Mouse (Mus musculus) frontal cortex, adult (tissue): ENCODE measurements at regions not wholly inside any gene's neighbourhood (a gene's known extent, or its start where the extent isn't known, plus 50 kb on each side); places are given as distances from the start of the nearest gene placed in this dataset.

Experiments used
- ATAC-seq: cut with Nextera tagmentation; 2 replicates; pipeline ENCODE4 v1.9.2; 2017; ENCODE audit warnings: mild to moderate bottlenecking, moderate library complexity, mixed read lengths; ENCODE audit not compliant: low TSS enrichment

DNA sequence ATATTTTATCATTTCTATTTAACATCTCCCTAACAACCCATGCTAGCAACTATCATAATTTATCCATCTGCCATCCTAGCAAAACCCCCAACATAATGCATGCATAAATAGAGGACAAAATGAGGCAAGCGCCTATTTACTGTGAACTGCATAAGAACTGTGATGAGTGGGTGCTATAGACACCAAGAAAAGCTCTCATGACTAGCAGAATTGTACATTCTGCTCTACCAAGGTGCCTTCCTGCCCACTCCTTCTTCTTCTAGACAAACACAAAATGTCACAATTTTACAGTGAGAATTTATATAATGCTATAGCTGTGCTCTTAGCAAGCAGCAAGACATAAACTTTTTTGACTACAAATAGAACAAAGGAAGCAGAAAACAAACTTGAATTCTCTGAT is 305.9 kb downstream of the Brinp1 start:
- peak; percentile 99 for ATAC-seq

DNA sequence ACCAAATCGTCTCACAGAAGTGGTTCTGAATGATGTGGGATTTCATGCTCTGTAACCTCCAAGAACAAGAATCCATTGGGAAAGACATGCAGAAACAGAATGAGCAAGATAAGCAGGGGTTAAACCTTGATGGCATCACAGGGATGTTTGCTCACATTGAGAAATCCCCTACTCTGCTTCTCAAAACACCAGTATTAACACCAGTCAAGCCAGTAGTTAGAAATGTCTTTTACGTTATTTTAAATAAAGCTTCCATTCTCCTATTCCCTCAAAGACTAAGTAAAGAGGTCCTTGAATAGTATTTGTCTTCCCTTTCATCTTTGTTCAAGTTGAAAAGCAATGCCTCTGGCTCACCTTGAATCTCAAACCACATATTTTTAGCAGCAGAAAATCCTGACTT is 320.9 kb downstream of the Brinp1 start:
- ATAC-seq: no peak

DNA sequence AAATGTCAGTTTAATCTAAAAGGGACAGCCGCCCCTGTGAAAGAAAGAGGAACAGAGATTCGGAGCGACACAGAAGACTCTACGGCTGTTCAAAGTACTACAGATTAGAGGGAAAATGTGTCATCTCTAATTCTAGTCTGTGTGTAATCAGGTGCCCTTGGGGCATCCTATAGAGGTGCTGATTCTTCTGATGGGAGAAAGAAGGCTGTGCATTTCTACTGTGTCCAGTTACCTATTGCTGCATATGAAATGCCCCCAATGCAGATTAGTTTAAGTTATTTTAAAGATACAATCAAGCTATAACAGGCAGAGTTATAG is 330.2 kb downstream of the Brinp1 start:
- no peak for ATAC-seq

DNA sequence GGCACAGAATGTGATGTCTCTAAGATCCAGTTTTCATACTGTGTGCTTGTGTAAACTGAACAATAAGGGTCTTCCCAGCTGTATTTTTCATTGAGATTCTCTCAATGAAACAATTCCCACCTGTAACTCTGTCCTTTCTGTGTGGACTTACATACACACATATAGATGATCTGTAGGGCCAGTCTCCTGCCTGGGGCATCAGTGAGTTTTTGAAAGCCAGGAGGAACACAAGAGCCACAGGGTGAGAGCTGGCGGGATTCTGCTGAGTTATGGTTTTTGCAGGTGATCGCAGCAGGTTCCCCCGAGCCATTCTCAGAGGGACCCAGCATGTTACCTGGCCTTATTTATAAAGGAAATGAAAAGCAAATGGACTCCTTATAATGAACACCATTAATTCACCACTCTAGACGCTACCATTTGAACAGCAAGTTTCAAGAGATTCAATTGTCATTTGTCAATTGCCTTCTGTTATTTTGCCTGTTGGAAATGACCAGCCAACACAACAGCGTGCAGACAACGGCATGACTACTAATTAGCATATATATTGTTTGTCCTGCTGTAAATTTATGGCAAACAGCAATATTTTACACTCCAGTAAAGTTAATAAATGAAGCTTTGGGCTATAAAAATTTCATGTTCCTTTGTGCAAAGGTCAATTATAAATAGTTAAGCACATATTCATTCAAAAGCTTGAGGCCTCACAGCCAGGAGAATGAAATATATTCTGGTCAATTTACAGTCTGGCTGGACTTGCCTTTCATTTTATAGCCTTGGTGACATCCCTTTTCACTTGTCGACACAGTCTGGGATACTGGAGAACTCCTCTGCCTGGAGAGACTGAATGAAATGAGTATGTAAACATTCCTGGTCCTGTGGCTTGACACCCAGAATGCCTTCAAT is 330.8 kb downstream of the Brinp1 start:
- ATAC-seq: no peak

DNA sequence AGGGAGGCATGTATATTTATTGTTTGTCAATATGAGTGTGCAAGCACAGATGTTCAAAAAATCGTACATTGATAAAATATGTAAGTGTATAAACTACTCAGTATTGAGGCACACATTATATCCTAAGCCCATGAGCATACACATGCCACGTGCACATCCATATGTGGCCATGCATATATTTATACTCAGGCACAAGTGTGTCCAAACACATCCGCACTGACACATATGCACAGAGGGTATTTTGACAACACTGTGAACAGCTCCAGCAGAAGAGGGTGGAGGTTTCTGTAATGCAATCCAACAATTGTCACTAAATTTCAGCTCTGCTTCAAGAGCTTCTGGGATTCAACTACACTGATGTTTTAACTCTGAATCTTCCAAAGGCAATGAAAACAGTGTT is 333.6 kb downstream of the Brinp1 start:
- peak; percentile 76 for ATAC-seq

DNA sequence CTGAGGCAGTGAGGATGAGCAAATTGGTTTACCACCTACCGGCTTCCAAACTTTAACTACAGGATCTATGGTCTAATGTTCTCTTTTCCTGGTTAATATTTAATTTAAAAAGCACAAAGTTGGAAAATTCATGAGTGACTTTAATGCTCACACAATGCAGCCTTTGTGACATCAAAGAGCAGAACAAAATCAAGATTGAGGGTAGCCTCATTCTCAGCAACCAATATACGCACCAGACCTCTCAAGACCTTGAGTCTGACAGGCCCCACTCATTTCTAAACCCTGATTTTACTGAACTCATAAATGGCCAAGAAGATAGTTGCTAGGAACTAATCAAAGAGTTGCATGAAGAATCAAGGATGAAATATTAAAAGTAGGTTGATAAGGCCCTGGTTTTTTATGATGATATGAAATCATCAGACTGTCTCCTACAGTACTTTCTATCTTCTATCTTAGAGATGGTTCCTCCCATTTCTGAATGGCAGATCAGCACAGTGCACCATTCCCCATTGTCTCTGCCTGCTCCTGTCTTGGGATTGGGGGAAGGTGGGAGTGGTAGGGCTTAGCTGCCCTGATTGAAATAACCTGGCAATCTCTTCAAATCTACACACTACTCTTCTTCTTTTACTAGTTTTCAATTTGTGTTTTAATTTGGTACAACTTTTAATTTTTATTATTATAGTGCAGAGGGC is 338.3 kb downstream of the Brinp1 start:
- ATAC-seq: no peak

DNA sequence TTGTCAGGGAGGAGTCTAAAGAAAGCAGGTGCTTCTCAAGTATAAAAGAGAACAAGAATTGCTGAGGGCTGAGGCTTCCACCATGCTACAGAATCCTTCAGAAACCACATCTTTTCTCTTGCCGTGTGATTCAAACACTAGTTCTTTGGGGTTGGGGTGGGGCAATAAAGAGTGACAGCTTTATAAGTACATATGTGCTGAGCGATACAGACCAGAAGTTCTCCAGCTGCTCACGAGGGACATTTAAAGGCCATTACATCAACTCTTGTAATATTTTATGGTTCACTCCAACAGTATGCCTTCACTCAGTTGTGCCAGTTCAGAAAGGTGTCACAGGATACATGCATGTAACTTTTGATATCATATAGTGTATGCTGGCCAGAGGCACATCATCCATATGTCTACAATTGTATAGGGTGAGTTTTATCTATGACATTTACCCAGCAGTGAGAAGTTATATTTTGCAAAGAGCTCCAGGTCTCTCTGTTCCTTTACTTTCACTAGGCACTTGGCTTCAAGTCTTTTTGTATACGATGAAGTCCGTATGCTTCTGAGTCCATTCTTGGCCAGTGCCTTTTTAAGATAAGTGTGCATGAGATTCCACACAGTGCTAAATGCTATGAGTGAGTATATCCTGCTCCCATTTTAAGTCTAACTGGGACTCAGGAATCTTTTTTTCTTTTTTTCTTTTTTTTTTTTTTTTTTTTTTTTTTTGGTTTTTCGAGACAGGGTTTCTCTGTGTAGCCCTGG is 341.8 kb downstream of the Brinp1 start:
- no peak for ATAC-seq

DNA sequence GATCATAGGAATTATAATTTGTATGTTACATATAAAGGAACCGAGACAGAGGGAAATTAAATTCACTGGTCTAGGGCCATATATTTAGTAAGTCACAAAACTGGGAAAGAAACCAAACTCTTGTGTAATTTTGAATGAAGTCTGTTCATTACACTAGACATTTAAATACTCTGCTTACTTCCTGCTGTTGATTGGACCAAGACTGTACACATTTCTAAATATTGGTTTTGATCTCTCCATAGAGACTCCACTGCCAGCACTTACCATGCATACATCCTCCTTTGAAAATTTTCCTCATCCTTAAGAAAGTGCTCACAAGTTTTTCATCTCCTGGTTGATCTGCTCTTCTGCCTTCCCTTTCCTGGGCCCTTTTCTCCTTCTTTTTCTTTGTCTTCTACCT is 358.9 kb downstream of the Brinp1 start:
- ATAC-seq: peak; percentile 38; the same call in 1 of the 2 replicates

DNA sequence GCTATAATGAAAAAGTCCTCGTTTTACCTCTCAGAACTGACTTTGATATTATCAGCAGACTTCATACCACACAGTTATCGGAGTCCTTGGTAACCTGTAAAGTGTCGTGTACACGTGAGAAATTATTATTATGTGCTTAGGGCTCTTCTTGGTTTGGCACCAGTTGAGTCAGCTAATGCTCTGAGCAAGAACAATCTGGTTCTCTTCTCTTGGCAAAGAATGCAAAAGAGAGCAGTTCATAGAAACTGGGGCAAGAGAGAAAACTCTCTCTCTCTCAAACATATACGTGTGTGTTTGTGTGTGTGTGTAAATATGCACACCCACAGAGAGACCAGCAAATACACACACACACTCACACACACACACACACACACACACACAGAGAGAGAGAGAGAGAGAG is 378.8 kb downstream of the Brinp1 start:
- ATAC-seq: peak; percentile 79

DNA sequence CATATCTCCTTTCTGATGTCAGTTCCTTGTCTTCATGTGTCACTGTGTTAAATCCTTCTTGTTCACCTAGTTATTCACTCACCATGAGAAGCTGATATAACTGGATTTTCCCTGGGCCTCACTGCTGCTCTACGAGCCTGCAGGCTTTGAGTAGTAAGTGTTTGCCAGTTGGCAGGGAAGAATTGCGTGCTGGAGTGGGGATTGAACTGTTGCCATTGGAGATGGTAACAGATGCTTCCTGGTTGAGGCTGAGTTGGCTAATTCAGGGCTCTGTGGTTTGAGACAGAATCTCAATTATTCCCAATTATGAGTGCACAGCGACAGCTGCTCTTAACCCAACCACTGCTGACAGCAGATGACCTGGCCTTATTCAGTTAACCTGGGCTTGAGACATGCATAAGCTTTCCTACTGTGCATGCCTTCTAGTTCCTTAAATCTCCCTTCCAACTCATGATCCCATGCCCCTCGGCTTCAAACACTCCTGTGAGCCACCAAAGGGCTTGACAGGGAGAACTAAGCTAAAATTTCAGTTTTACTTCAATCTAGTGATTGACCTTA is 379.5 kb downstream of the Brinp1 start:
- ATAC-seq: peak; percentile 72

DNA sequence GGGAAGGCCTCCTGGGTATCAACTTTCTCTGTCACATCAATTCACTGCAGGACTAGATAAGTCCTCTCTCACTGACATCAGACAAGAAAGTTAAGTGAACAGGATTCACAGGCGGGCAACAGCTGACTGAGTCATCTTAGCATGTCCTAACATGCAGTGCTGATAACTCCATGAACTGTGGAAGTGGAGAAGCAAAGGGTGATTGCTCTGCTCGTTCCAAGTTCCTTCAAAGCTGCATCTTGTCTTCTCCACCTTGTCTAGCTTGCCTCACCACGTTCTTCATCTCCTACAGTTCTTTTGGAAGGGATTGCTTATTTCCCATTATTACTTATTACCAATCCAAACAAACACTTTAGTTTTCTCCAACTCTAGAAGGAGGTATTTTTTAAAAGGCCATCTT is 380.9 kb downstream of the Brinp1 start:
- ATAC-seq: no peak

DNA sequence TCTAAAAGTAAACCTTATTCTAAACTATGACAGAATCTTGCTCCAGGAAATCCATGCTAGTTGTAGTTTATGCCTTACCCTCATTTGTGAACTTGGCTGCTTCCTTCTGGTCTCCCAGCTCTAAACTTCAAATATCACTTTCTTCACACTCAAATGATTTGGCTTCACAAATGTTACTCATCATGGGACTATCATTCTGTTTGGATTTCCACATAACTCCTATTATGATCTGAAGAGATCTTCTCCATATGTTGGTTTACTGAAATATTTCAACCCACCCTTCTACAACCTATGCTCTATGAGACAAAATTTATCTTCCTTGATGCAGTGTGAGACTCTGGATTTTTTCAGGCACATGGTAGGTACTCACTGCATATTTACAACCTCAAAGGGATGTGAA is 381.7 kb downstream of the Brinp1 start:
- no peak for ATAC-seq

DNA sequence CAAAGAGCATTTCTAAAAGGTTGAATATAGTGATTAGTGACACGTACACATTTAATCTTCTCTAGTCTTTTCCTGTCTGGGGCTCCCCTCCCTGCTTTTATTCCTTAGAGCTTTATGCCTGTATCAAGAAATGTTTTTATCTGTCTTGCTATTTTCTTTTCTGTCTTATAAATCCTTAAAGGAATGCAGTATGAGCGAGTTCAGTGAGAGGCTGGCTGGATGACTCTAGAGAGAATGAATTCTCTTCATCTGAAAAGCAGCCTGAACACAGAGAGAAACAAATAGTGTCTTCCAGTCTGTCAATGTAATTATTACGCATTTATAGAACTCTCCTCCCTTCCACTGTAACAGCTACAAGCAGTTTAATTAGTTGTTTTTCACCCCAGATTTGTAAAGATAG is 417.9 kb downstream of the Brinp1 start:
- ATAC-seq: peak; percentile 22; the same call in 1 of the 2 replicates

DNA sequence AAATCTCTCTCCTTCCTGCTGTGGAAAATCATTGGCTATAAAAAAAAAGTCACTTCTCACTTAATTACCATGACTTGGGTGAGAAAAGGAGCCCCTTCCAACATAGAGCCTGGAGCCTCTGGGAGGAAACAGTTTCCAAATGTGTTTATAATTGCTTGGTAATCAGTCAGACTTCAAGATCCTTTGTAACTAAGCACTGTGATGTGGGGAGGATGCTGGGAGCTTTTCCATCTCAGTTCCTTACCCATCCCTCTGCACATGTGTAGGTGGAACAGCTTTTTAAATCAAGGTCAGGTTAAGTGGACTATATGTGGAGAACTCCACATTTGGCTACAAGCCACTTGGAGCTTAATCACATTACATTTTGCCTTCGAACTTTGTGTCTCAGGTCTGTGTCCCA is 418.4 kb downstream of the Brinp1 start:
- ATAC-seq: peak; percentile 17

DNA sequence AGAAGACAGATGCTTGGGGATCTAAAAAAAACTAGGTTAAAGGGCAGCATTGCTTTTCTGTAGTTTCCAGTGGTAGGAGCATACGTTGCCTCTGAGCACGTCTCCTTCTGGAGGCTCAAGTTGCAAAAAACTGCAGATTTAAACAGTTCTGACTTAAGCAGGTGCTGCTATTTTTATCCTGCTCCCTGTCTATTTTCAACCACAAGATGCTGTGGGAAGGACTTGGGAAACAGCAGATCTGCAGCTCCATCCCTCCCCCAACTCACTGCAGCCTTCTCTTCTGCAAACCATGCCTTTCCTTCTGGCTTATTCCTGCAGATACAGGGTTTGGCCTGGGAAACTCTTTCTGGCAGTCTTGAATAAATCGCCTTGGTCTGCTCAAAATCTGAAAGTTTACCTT is 422.1 kb downstream of the Brinp1 start:
- peak; percentile 96 for ATAC-seq

DNA sequence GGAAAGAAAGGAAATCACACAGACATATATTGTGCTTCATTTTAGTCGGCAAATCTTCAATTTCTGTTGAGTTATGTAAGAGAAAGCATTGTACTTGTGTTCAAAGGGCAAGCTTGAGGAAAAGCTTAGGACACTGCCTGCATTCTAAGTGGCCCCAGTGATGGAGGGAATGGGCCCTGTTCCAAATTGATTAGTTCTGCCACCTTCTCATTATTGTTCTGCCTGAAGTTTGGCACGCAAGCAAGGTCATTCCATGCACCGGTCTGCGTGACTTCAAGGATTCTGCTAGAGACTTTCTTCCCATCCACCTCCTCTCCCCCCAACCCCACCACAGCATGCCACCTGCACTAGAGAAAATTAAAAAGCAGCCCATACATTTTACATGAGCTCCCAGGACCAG is 466.2 kb downstream of the Brinp1 start:
- ATAC-seq: no peak

DNA sequence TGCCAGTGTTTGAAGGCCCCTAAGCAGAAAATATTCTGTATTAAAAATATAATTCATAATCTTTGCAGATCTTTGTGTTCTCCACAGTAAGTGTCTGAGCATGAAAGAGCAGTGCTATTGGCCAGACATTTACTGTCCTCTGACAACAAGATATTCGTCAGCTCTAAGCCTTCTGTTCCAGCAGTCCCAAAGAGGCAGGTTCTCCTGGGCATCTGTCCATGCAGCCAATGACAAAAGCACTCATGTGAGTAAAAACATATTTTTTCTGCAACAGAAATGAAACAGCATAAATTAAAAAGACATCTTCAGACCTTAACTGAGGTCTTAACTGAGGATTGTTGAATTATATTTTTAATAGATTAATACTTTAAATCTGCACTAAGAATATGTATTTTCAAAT is 467.3 kb downstream of the Brinp1 start:
- no peak for ATAC-seq

DNA sequence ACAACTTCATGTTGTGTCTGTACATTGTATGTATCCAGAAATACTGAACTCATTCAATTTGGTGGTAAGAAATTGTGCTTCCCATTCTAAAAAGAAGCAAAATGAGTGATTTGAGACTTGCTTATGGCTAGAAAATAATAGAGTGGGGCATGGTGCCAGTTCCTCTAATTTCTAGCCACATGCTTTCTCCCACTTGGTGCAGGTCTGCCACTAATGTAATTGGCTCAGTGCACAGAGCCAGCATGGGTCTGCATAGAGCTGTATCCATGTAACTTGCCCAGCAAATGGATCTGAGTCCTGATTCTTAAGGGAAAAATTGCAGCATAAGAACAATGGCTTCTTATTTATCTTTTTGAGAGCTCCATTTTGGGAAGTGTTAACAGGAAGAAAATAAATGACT is 492.4 kb downstream of the Brinp1 start:
- no peak for ATAC-seq

DNA sequence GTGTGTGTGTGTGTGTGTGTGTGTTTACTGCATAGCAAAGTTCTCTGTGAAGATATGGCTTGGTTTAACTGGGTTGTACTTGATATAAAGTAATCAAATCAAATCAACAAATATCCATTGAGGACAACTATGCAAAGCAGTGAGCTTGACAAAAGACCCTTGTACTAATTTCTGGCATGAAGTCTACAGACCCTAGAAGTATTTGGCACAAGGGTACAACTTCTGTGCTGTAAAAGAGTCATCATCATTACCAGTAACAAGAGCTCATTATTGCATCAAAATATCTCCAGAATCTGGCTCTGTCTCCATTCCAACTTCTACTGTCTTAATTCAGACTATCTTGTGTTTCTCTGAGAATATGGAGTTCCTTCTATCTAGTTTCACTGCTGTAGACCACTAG is 538.2 kb downstream of the Brinp1 start:
- no peak for ATAC-seq

DNA sequence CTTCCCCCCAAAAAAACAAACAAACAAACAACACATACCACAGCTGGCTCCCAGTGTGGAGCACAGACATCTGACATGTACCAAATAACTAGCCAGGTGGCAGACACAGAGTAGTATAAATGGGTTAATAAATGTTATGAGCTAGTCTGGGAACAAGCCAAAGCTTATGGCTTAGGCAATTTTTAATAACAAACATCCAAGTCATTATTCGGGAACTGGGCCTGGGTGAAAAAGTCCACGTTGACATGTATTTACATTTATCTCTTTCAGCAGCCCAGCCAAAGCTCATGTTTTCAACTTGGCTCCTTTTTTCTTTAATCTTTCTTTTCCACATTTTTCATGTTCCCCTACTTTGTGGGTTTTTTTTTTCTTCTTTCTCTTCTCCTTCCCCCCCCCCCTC is 543.4 kb downstream of the Brinp1 start:
- no peak for ATAC-seq

DNA sequence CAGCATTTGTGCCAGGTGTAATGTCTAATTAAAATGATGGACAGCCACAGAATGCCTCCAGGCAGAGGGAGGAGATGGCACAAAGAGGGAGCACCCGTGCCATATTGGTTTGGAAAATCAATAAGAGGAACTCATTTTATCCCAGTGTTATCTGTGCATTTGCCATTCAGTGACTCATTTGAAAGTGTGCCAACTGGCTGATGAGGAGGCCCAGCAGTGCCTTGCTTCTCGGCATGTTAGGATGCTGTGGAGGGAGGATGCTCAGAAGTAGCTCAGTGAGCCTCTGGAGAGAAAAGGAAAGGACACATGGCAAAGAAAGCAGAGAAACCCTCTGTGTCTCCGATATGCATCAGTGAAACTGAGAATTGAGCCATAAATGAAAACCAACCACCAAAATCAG is 549.8 kb downstream of the Brinp1 start:
- peak; percentile 73 for ATAC-seq

DNA sequence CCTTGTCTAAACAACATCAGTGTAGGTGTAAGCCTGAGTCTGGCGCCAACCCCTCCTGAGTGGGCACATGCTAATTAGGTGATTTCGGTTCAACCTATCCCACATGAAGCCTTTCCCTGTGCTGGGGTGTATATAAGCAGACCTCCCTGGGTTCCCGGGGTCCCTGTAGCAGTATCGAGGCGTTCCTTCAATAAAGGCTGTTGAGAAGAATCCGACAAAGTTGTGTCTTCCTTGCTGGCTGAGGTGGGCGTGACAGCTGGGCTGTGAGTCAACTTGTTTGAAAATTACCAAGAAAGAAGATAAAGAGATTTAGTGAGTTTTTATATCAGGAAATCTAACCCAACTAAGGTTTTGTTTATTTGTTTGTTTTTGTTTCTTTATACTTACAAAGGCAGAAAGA is 567.1 kb downstream of the Brinp1 start:
- peak; percentile 73 for ATAC-seq
